Mouse (Mus musculus) E14TG2a.4 (cell line): ENCODE measurements around the gene Syncrip.

Experiments used
- H3K27me3 ChIP-seq: 2 replicates; pipeline ENCODE4 v1.6.1; 2014; ENCODE audit warnings: low read length, control low read depth; ENCODE audit not compliant: insufficient read depth
- H3K36me3 ChIP-seq: 2 replicates; pipeline ENCODE4 v1.6.1; 2014; ENCODE audit warnings: low read length, control low read depth; ENCODE audit not compliant: insufficient read depth
- H3K4me1 ChIP-seq: replicated peaks from 2 replicates; pipeline ENCODE4 v1.6.1; 2014; ENCODE audit warnings: low read depth, low read length, control low read depth
- H3K4me3 ChIP-seq: replicated peaks from 2 replicates; pipeline ENCODE4 v1.5.1; 2014; ENCODE audit warnings: mild to moderate bottlenecking, low read length
- H3K9me3 ChIP-seq: 2 replicates; pipeline ENCODE4 v1.6.1; 2014; ENCODE audit warnings: low read length, control low read depth
- CTCF ChIP-seq: conservative IDR thresholded peaks from 2 replicates; pipeline ENCODE4 v1.5.1; 2014; ENCODE audit warnings: low read length
- NANOG ChIP-seq: IDR thresholded peaks from 2 replicates; pipeline ENCODE4 v1.6.1; 2014; ENCODE audit warnings: borderline replicate concordance, low read length, mixed read lengths
- POU5F1 ChIP-seq: IDR thresholded peaks from 2 replicates; pipeline ENCODE4 v1.6.1; 2014; ENCODE audit warnings: low read length, borderline replicate concordance

The Syncrip gene

DNA sequence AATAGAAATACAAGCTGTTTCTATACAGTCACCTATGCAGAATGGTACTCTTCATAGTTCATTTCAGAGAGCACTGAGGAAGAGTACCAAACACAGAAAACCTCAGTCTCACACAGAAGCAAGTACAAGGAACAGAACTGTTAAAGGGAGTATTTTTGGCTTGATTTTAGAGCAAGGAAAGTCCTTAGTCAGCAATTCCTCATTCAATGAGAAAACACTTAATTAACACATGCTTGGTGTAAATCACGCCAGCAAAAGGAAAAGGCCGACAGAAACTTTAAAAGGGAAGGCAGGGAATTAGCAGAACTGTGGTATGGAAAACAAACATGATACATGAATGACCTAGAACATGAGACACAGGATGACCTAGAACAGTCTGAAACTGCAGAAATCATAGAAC is 72.4 kb downstream of the Syncrip start:
- no peak for TF ChIP-seq CTCF
- no peak for TF ChIP-seq NANOG
- no peak for TF ChIP-seq POU5F1
- H3K9me3 ChIP-seq: no peaks in the 10 kb centered on the region
- no peaks in the 10 kb centered on the region for H3K4me1 ChIP-seq
- H3K27me3 ChIP-seq: no peaks in the 10 kb centered on the region
- H3K4me3 ChIP-seq: no peak overlapping the region
- peaks cover 2% of the 10 kb centered on the region; the same call in 1 of the 2 replicates for H3K36me3 ChIP-seq

DNA sequence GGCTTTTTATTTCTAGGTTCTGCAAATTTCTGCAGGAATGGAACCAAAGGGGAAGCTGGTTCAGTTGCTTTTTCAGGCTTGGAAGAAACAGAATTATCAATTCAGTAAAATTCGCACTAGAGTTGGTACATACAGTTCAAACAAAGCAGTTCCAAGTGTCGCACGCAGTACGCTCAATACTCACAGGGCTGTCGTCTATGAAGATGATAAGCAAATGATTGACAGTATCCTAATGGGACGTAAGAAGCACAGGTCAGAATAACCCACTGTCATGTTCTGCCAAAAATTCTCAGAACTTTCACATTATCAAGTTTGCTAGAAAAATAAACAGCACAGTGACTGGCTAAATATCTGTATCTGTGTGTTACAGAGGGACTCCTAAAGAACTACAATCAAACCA is 77.9 kb downstream of the Syncrip start:
- H3K36me3 ChIP-seq: peaks cover 9% of the 10 kb centered on the region; the same call in 1 of the 2 replicates
- H3K27me3 ChIP-seq: no peaks in the 10 kb centered on the region
- TF ChIP-seq POU5F1 (no peak), NANOG (no peak), CTCF (no peak)
- no peak overlapping the region for H3K4me3 ChIP-seq
- H3K9me3 ChIP-seq: no peaks in the 10 kb centered on the region
- no peaks in the 10 kb centered on the region for H3K4me1 ChIP-seq

GRCm38 (mm10) chr9:88404088-88404487 is 78.3 kb downstream of the Syncrip start:
- Histone ChIP-seq H3K27me3 (no peaks in the 10 kb centered on the region), H3K4me1 (no peaks in the 10 kb centered on the region), H3K9me3 (no peaks in the 10 kb centered on the region), H3K4me3 (no peak overlapping the region), H3K36me3 (peaks cover 9% of the 10 kb centered on the region; the same call in 1 of the 2 replicates)
- no peak for TF ChIP-seq NANOG
- TF ChIP-seq POU5F1: no peak
- TF ChIP-seq CTCF: no peak

DNA sequence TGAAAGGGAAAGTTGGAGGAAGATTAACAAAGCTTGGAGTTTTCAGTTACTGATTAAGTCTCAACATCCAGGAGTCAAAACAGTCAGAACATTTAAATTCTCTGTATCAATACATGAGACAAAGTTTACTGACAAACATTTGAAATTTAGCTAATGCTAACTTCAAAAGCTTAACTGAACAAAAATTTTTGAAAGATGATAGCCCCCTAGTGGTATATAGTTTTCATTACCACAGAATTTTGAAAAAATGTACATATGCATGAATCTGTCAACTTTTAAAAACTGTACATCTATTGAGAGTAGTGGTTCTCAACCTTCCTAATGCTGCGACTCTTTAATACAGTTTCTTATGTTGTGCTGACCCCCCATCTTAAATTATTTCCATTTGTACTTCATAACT is 83.9 kb downstream of the Syncrip start:
- Histone ChIP-seq H3K4me1 (no peaks in the 10 kb centered on the region), H3K27me3 (no peaks in the 10 kb centered on the region), H3K9me3 (no peaks in the 10 kb centered on the region), H3K4me3 (no peak overlapping the region), H3K36me3 (0 out of 2 replicates have a peak, but pooled peaks cover 5% of the 10 kb centered on the region)
- peak; percentile 36; the same call in 1 of the 2 replicates for TF ChIP-seq CTCF
- TF ChIP-seq POU5F1: no peak
